Mouse (Mus musculus) retina, postnatal 7 days (tissue): ENCODE data around the gene Hnrnpa3.
A peak's percentile ranks its signal among the peaks of the same experiment; 100 is the strongest.

ENCODE experiments used
- DNase-seq: peaks from one replicate; pipeline ENCODE4 v3.0.0-alpha.2; 2012; ENCODE audit warnings: low read depth, low spot score

Hnrnpa3 gene

DNA sequence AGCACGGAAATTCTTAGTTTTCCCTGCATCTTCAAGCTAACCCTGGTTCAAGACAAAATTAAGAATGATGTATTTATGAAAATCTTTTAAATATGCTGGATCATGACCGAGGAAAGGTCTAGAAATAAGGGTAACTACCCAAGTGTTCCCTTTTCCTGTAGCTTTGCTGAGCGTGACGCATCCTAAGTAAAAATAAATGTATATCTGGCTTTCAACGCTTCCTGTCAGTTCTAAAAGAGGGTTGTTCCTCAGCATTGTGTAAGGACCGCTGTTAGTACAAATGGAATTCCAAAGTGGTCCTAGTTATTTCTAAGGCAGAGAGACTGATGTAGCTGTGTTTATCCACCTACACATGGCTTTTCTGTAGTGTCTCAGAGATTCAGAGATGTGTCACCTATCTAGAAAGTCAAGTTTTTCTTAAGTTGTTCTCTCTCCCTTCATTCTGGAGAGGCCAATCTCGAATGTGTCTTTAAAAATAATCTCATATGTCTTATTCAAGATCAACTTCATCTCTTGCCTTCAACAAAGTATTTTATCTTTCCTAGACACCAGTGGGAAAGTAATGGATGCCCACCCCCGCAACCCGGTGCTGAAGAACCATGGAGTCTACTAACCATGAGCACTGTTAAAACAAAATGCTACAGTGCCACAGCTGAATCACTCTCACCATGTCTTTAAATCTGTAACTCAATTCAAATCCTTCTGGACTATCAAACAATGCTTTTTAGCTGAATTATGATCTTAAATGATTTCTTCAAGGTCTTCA lies 42.9 kb downstream of the Hnrnpa3 start:
- DNase-seq = no peak

DNA sequence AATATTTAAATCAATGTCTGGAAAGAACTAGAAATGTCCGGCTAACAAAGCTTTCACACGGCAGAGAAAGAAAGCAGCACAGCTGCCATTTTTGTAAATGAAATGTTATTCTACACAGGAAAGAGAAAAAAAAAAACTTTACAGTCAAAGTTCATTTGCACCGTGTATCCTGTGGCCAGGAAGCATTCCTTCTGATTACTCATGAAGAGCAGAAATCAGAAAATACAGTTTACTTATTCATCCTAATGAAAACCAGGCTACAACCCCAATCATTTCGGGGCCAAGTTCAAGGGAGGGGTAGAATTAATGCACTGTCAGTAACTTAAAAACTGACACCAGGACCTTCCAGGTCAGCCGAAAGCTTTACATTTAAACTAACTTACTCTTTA lies 43.5 kb downstream of the Hnrnpa3 start:
- DNase-seq = no peak

DNA sequence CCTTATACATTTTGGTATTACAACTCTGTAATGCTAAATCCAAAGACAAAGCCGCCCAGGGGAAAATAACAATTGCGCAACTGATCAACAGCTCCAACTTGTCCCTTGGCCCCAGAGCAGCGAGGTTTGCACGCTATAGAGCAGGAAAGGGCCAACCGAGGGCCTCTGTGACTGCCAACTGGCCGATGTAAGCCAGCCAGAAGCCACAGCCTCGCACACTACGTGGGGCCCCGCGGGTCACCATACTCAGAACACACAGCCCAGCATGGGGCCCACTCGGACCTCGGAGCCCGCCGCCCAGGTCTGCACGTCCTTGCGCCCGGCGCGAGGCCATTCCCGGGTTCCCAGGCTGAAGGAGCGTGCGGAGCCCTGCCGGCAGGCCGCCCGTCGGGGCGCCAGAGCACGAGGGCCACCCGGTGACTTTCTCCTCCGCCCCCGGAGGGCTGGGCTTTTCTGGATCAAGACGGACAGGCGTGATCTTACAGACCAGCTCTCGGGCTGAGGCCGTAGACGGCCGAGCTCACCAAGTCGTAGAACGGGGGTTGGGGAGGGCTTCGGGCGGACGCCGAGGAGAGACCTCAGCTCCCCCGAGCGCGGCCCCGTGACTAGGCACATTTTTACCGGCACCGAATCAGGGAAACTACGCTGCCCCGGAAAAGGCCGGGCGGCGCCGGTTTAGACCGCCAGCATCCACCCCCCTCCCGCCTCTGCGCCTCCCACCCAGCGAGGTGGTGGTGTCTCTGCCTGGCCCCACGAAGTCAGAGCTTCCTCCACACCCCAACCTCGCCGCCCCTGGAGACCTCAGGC lies 44.5 kb downstream of the Hnrnpa3 start:
- peak; percentile 74 for DNase-seq

DNA sequence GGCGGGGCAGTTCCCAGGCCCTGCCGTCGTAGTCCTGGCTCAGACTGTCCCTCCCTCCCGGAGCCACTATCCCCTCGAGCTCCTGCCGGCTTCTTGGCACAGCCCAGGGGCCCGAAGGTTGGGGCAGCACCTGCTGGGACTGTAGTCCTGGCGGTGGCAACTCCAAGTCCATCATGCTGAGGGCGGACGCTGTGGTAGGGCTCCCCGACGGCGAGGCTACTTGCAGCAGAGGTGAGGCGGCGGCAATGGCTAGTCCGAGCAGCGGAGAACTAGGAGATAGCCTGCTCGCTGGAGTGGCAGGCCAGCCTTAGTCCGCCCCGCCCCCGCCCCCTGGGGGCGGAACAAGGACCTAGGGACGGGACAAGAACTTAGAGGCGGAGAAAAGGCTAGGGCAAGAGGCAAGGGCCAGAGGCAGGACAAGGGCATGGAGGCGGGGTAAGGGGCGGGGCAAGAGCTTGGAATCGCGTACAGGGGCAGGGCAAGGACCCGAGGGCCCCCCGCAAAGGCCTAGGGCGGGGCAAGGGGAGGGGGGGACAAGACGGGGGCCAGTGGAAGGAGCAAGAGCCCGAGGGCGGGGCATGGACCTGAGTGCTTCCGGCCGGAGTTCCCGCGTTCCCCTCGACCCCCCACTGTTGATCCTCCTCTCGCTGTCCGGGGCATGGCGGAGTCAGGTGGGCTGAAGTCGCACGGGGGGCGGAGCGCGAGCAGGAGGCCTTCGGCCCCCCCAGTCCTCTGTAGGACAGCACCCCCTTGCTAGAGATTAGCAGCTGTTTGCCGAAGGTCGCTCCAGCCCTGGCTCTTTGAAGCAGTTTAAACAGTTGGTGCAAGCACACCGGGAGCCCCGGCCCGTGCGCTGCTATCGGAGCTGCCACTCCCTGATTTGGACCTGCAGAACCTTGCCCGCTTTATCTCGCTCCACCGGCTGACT lies 45.4 kb downstream of the Hnrnpa3 start, which contains the start of gene Nfe2l2:
Gene Nfe2l2, minus strand, starts transcription at position 408 of the 928 bp plus-strand sequence.
- peak; percentile 84 for DNase-seq

DNA sequence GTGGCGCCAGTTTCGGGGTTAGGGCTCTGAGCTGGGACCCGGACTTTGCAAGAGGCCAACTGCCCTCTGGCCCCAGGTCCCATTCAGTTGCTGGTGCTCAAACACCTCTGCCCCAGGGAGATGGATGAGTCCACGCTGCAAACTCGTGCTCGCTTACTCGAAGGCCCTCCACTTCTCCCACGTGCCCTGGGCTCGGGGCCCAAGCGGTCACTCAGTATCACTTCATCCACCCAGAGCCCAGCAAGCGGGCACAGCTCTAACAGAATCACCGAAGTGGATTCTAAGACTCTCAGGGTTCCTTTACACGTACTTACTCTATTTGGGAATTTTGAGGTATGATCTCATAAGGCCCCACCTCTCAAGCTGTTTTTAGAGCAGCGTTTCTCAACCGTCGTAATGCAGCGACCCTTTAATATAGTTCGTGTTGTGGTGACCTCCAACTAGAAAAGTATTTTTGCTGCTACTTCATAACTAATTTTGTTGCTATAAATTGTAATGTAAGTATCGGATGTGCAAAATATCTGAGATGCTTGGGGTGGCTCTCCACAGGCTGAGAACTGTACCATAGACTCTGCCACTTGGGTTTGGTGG lies 46.2 kb downstream of the Hnrnpa3 start:
- DNase-seq = peak; percentile 5

DNA sequence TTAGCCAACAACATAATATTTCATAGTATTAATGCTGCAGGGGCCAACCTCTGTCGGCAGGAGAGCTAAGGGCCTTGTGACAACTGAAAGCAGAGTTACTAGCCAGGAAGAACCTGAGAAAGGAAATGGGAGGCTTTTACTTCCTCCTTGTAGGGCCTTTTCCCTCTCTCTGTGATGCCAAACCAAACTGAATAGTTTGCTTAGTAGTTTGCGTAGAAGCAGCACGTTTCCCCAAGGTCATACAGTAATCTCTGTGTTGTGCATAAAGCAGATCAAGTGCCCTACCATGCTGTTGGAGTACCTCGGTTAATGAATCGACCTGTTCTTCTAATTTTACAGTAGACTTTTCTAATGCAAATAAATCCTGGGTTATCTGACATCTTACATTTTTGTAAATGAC lies 47.4 kb downstream of the Hnrnpa3 start:
- no peak for DNase-seq

DNA sequence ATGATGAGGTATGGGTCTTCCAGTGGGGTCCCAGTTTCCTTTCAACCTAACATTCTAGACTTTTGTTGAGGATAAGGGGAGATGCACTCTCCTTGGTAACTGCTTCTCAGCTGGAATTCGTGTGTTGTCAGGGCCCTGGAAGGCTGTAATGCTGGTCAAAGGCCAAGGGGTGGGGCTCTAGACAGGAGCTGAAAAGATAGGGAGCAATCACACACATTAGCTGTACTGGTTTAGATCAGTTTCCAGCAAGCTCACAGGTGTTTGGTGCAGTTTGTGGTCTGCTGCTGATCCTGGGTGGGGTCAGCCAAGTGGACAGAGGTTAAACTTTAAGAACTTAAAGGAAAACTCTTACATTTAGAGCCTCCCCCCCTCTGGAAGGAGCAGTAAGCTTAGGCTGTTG lies 48.4 kb downstream of the Hnrnpa3 start:
- DNase-seq = no peak

DNA sequence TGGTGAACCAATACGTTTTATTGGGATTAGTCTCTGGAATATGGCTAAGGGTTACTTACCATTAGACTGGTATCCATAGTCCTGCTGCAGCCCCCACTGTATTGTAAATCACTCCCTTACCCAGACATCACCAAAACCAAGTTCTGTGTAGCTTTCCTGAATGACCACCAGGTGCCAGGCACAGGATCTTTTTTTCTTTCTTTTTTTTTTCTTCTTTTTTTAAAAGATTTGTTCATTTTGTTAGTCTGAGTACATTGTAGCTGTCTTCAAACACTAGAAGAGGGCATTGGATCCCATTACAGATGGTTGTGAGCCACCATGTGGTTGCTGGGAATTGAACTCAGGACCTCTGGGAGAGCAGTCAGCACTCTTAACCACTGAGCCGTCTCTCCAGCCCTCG lies 54.0 kb downstream of the Hnrnpa3 start:
- DNase-seq = no peak

DNA sequence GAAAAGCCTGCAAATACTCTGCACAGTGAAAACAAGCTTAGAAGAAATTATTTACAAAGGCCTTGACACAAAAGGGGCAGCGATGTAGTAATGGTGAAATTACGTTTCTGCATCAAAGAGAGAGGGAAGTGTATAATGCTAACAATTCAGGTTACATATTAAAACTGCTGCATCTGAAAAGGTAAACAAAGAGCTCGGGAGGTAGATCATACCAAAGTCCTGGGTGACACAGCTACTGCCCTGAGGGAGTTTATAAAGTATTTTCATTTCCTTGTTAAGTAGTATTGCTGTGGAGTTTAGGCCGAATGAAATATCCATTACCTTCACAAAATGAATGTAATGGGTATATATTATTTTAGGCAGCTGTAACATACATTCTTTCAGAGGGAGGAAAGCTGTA lies 55.7 kb downstream of the Hnrnpa3 start:
- no peak for DNase-seq

DNA sequence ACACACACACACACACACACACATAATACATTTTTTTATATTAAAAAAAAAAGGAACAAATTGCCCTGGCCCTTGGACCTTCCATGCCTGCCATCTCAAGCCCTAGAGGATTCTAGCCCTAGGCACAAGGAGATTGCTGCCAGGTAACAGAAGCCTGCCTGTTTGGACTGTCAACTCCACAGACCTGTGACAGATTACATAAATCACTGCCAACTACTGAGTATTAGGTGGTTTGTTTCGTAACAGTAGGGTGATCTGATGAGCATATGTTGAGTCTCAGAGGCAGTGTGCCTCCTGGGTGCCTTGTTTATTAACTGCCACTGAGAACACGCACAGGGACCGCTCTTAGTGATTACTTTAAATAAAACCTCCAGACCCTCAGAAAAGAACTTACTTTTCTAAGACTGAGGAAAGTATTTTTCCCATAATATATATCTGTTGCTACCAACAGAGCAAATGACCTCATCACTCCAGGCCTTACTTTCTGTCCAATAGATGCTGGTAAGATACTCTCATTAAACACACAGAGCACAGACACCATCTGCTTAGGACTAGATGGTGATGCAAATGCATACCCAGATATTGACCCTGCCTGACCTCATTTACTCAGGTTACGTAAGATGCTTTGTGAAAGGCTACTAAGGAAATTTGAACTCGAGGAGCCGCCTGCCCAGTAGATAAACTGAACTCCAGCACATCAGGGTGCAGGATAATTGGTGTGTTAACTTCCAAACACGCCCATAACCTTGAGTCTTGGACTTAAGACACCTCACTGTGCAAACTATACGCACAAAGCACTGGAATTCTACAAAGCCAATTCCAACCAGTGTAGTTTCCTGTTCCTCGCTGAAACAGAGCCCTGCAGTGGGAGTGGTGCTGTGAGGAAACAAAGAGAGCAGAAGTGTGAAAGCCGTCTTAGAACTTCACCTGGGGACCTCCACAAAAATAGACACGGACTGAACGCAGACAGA lies 57.3 kb downstream of the Hnrnpa3 start:
- no peak for DNase-seq
